13 mouse cellular contexts compared by ENCODE assay signal in the genomic region with DNA sequence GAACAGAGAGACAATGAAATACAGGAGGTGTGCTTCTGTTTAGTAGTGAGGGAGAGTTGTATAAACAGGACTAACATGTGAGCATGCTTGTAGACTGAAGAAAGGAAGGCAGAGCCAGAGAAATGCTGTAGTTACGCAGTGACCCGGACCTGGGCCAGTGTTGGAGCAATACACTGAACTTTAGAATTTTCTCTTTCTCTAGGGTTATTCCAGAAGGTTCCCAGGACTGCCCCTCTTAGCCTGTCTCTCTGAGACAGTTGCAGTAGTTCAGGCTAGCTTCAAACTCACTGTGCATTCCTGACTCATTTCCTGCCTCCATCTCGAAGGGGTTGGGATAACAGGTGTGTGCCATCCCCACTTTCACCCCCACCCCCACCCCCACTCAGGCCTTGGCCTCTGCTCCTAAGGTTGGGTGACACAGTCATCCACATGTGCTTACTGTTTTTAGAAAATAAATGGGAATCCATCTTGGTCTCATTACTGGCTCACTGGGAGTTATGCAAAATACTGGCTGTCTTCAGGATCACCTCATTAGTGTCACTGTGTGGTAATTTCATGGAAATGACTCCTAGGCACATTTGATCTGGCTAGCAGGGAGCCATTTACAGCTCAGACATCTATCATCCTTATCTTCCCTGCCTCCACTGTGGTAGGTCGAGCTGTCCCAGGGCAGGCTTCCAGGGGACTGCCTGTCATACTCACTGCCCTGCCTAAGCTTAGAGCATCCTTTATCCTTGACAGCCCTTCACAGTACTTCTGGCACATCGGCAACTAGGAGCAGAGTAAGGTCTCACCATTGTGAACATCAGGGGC. TPM values are rescaled to one million over a fixed set of nuclear protein-coding genes. Genes with fewer than 3 reads are reported as not detected.
A peak's percentile ranks its signal among the peaks of the same experiment; 100 is the strongest.
DNase-seq lines count a peak whose midpoint lies in the region; ATAC-seq lines count a peak whose summit lies in the region.
"Had no signal": no experiment of that assay in that cellular context is flagged by ENCODE, and none has a peak within 500 bp of the region (broad histone marks: within the 10 kb centered on the region; RNA-seq: fewer than 3 reads in every experiment).

No protein-coding gene starts in this region.

- peaks cover 5% of the 10 kb centered on the region; the same call in 1 of the 2 replicates for H3K4me1 ChIP-seq in hindbrain, embryonic 12.5 days
- peaks cover 4% of the 10 kb centered on the region; the same call in 1 of the 2 replicates for H3K4me1 ChIP-seq in hindbrain, embryonic 10.5 days (replicated peaks)
- H3K4me1 ChIP-seq: limb, embryonic 15.5 days had no signal

- H3K27me3 ChIP-seq in hindbrain, embryonic 12.5 days: no peaks in the 10 kb centered on the region
- H3K27me3 ChIP-seq in hindbrain, embryonic 10.5 days (ENCODE audit: insufficient read depth, poor library complexity, severe bottlenecking): no peaks in the 10 kb centered on the region
- H3K27me3 ChIP-seq: limb, embryonic 15.5 days had no signal

- H3K36me3 ChIP-seq in hindbrain, embryonic 12.5 days: no peaks in the 10 kb centered on the region
- no peaks in the 10 kb centered on the region for H3K36me3 ChIP-seq in hindbrain, embryonic 10.5 days
- H3K36me3 ChIP-seq: limb, embryonic 15.5 days had no signal

- DNase-seq in hindbrain, embryonic 10.5 days (ENCODE audit: low spot score): no peak
- peak; percentile 24 for DNase-seq in adrenal gland, postnatal 25 days
- DNase-seq in forelimb bud, embryonic 11.5 days (ENCODE audit: low read depth, low spot score): peak; percentile 23
- peak; percentile 74 for DNase-seq in lung, postnatal 36 days
- no peak for DNase-seq in ovary, adult 18-20 months (ENCODE audit: low spot score)
- DNase-seq: cerebellum, adult 9-10 months; retina, postnatal 1 day; spleen, adult 18-20 months; thymus, postnatal 4 days had no signal

- ATAC-seq in hindbrain, embryonic 12.5 days (ENCODE audit: low FRiP score): peak; percentile 78; the same call in 1 of the 2 replicates
- ATAC-seq in erythroblast, adult 5-6 weeks (replicated peaks; ENCODE audit: low FRiP score, poor library complexity, severe bottlenecking): no peak
- ATAC-seq: intestine, postnatal 0 days had no signal

- H3K9me3 ChIP-seq in hindbrain, embryonic 12.5 days (replicated peaks): no peaks in the 10 kb centered on the region
- 0 out of 2 replicates have a peak, but pooled peaks cover 3% of the 10 kb centered on the region for H3K9me3 ChIP-seq in hindbrain, embryonic 10.5 days
- H3K9me3 ChIP-seq: limb, embryonic 15.5 days had no signal

- no peak overlapping the region for H3K4me2 ChIP-seq in hindbrain, embryonic 12.5 days (replicated peaks)
- H3K4me2 ChIP-seq: limb, embryonic 15.5 days had no signal

- H3K4me3 ChIP-seq in hindbrain, embryonic 12.5 days: no peak overlapping the region
- no peak overlapping the region for H3K4me3 ChIP-seq in hindbrain, embryonic 10.5 days
- H3K4me3 ChIP-seq: limb, embryonic 15.5 days had no signal

- 62% methylated on average over 5 of the region's 5 CpGs for WGBS in hindbrain, embryonic 12.5 days
- 69% methylated on average over 5 of the region's 5 CpGs for WGBS in hindbrain, embryonic 10.5 days

- no peak overlapping the region for H3K27ac ChIP-seq in hindbrain, embryonic 12.5 days
- H3K27ac ChIP-seq in hindbrain, embryonic 10.5 days: no peak overlapping the region
- H3K27ac ChIP-seq: limb, embryonic 15.5 days had no signal

- no peak overlapping the region for H3K9ac ChIP-seq in hindbrain, embryonic 12.5 days
- H3K9ac ChIP-seq: limb, embryonic 15.5 days had no signal

RNA-seq across cellular contexts. Expression of a gene that starts 37.7 kb away (rescaled TPM):
- polyA plus RNA-seq in hindbrain, embryonic 12.5 days (2016; fragmentation: Nextera tagmentation; extraction: Ambion mirVana): 19.4 and 21.7 TPM in 2 replicates
- 21.0 and 27.3 TPM in 2 replicates for polyA plus RNA-seq in hindbrain, embryonic 10.5 days (2016; fragmentation: Nextera tagmentation; extraction: Ambion mirVana)
- 23.9 and 28.3 TPM in 2 replicates for total RNA-seq in adrenal gland, postnatal 25 days (2021)
- 2.9 and 3.7 TPM in 2 replicates for total RNA-seq in erythroblast, adult 5-6 weeks (2015; ENCODE audit: low replicate concordance)
- total RNA-seq in erythroblast, adult 5-6 weeks (2017; ENCODE audit: low replicate concordance): 2.0 TPM in 1 of 2 replicates, not detected in the other

Comparison
In these comparisons a context has a peak if more than half of its experiments do, and no peak if none do; other contexts are left out.
1. DNase-seq: peak in adrenal gland, postnatal 25 days (single experiment), forelimb bud, embryonic 11.5 days (single experiment) and lung, postnatal 36 days (single experiment); none in hindbrain, embryonic 10.5 days (single experiment) and ovary, adult 18-20 months (single experiment).